9 mouse cellular contexts compared by ENCODE assay signal in the genomic region with DNA sequence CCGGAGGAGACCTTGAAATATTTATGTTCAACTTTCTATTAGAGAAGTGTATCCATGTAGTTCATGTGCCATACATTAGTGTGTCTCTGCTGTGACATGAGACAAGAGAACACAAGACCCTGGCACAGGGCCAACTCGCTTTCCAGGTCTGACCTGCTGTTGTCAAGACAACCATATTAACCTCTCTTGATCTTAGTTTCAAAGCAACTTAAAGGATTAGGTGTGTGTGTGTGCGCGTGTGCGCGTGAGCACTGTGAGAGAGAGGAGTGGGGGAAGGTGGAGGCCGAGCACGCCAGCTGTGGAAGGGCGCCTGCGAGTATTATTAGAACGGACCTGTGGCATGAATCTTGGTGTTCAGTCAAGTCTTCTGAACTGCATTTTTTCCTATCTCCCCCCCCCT. TPM values are rescaled to one million over a fixed set of nuclear protein-coding genes. Genes with fewer than 3 reads are reported as not detected.
DNase-seq lines count a peak whose midpoint lies in the region; ATAC-seq and TF ChIP-seq lines count a peak whose summit lies in the region.
"Had no signal": no experiment of that assay in that cellular context is flagged by ENCODE, and none has a peak within 500 bp of the region (broad histone marks: within the 10 kb centered on the region; RNA-seq: fewer than 3 reads in every experiment).

No protein-coding gene starts in this region.

- H3K36me3 ChIP-seq in hindbrain, postnatal 0 days (ENCODE audit: insufficient read depth, low read length) = peaks cover 10% of the 10 kb centered on the region; the same call in 1 of the 2 replicates
- H3K36me3 ChIP-seq in hindbrain, embryonic 14.5 days (replicated peaks; ENCODE audit: control insufficient read depth, insufficient read depth) = peaks cover 32% of the 10 kb centered on the region

- no peaks in the 10 kb centered on the region for H3K27me3 ChIP-seq in hindbrain, postnatal 0 days (ENCODE audit: insufficient read depth, low read length)
- no peaks in the 10 kb centered on the region for H3K27me3 ChIP-seq in hindbrain, embryonic 14.5 days (ENCODE audit: control insufficient read depth, insufficient read depth, low read length)

- H3K9ac ChIP-seq in hindbrain, postnatal 0 days (replicated peaks; ENCODE audit: low read length) = no peak overlapping the region
- no peak overlapping the region for H3K9ac ChIP-seq in hindbrain, embryonic 14.5 days
- H3K9ac ChIP-seq: liver, postnatal 0 days had no signal

- no peak overlapping the region for H3K4me2 ChIP-seq in hindbrain, postnatal 0 days (ENCODE audit: low read depth, low read length)
- H3K4me2 ChIP-seq in hindbrain, embryonic 14.5 days (replicated peaks) = no peak overlapping the region

- peak; percentile 19 to 45 for DNase-seq in cerebellum, adult 18-20 months
- DNase-seq in cerebellum, adult 9-10 months = no peak
- peak; percentile 28 for DNase-seq in hindbrain, postnatal 0 days (ENCODE audit: low spot score)
- no peak for DNase-seq in hindbrain, embryonic 14.5 days (ENCODE audit: low spot score)
- DNase-seq in right cerebral cortex, postnatal 4 days = peak; percentile 52
- no peak for DNase-seq in right cerebral cortex, adult 18-20 months
- DNase-seq in naive thymus-derived CD4-positive, alpha-beta T cell, adult 2 months (ENCODE audit: low read depth) = peak; percentile 51
- no peak for DNase-seq in left cerebral cortex, adult 18-20 months (ENCODE audit: low spot score in 2 of 2)
- DNase-seq: liver, postnatal 0 days had no signal

- no peak for ATAC-seq in hindbrain, postnatal 0 days
- no peak for ATAC-seq in hindbrain, embryonic 14.5 days (ENCODE audit: low FRiP score)
- ATAC-seq: liver, postnatal 0 days had no signal

- no peaks in the 10 kb centered on the region for H3K4me1 ChIP-seq in hindbrain, postnatal 0 days (ENCODE audit: insufficient read depth, low read length)
- no peaks in the 10 kb centered on the region for H3K4me1 ChIP-seq in hindbrain, embryonic 14.5 days (replicated peaks; ENCODE audit: control insufficient read depth, insufficient read depth, low read length)

- TF ChIP-seq CTCF in hindbrain, postnatal 0 days (IDR thresholded peaks at IDR 0.05; ENCODE audit: low read depth) = no peak

- no peaks in the 10 kb centered on the region for H3K9me3 ChIP-seq in hindbrain, postnatal 0 days (ENCODE audit: low read length)
- H3K9me3 ChIP-seq in hindbrain, embryonic 14.5 days (ENCODE audit: control insufficient read depth, low read length) = peaks cover 2% of the 10 kb centered on the region; the same call in 1 of the 2 replicates

- 89% methylated on average over 11 of the region's 11 CpGs for WGBS in hindbrain, postnatal 0 days
- 91% methylated on average over 11 of the region's 11 CpGs for WGBS in hindbrain, embryonic 14.5 days

- H3K27ac ChIP-seq in hindbrain, postnatal 0 days = no peak overlapping the region
- H3K27ac ChIP-seq in hindbrain, embryonic 14.5 days = no peak overlapping the region

- H3K4me3 ChIP-seq in hindbrain, postnatal 0 days (ENCODE audit: low read length) = no peak overlapping the region
- no peak overlapping the region for H3K4me3 ChIP-seq in hindbrain, embryonic 14.5 days (replicated peaks; ENCODE audit: low read length)

RNA-seq across cellular contexts. Expression of a gene that starts 15.0 kb away (rescaled TPM):
- total RNA-seq in hindbrain, postnatal 0 days (2014; rRNA removed) = 35.0 and 38.4 TPM in 2 replicates
- polyA plus RNA-seq in hindbrain, postnatal 0 days (2015; fragmentation: Nextera tagmentation; extraction: Ambion mirVana) = 11.2 and 11.5 TPM in 2 replicates
- 23.2 and 23.7 TPM in 2 replicates for polyA plus RNA-seq in hindbrain, embryonic 14.5 days (2014; fragmentation: Nextera tagmentation; extraction: Ambion mirVana)
- total RNA-seq in left cerebral cortex, adult 18-20 months (2021) = 10 to 100 TPM; 30.8 to 31.0 TPM

Comparison
In these comparisons a context has a peak if more than half of its experiments do, and no peak if none do; other contexts are left out.
1. DNase-seq: peak in cerebellum, adult 18-20 months (2 of 2), hindbrain, postnatal 0 days (single experiment), right cerebral cortex, postnatal 4 days (single experiment) and naive thymus-derived CD4-positive, alpha-beta T cell, adult 2 months (single experiment); none in cerebellum, adult 9-10 months (single experiment), hindbrain, embryonic 14.5 days (single experiment), right cerebral cortex, adult 18-20 months (single experiment) and left cerebral cortex, adult 18-20 months (0 of 2).